Mouse (Mus musculus) thymus, adult 2 months (tissue): ENCODE measurements around the gene Fam45a. TPM values are rescaled to one million over a fixed set of nuclear protein-coding genes. Genes with fewer than 3 reads are reported as not detected.

ENCODE experiments used
- DNase-seq: peaks from one replicate; pipeline ENCODE4 v3.0.0; 2021
- H3K27ac ChIP-seq: fragments of 200-500 bp; 2 replicates; pipeline ENCODE4 v1.5.1; 2012; ENCODE audit warnings: low read length, control low read depth; ENCODE audit not compliant: control insufficient read depth, insufficient read depth
- H3K27me3 ChIP-seq: fragments of 200-500 bp; 2 replicates; pipeline ENCODE4 v1.6.1; 2012; ENCODE audit warnings: mild to moderate bottlenecking, low read length, moderate library complexity, mixed read lengths; ENCODE audit not compliant: control insufficient read depth, insufficient read depth
- H3K36me3 ChIP-seq: fragments of 200-500 bp; 2 replicates; pipeline ENCODE4 v1.6.1; 2012; ENCODE audit warnings: mild to moderate bottlenecking, low read length, moderate library complexity; ENCODE audit not compliant: control insufficient read depth, insufficient read depth
- H3K4me1 ChIP-seq: fragments of 200-500 bp; replicated peaks from 2 replicates; pipeline ENCODE4 v1.6.1; 2012; ENCODE audit warnings: low read length; ENCODE audit not compliant: control insufficient read depth, insufficient read depth
- H3K4me3 ChIP-seq: fragments of 200-500 bp; 2 replicates; pipeline ENCODE4 v1.5.1; 2012; ENCODE audit warnings: mild to moderate bottlenecking, low read length, control low read depth, moderate library complexity; ENCODE audit not compliant: control insufficient read depth, insufficient read depth
- CTCF ChIP-seq: fragments of 200-500 bp; IDR thresholded peaks from 2 replicates; pipeline ENCODE4 v1.5.1; 2012; ENCODE audit warnings: mild to moderate bottlenecking, control low read depth, low read length, moderate library complexity, borderline replicate concordance; ENCODE audit not compliant: control insufficient read depth, poor library complexity, insufficient read depth; ENCODE audit errors: extremely low read depth
- POLR2A ChIP-seq: fragments of 200-500 bp; IDR thresholded peaks from 2 replicates; pipeline ENCODE4 v1.6.1; 2012; ENCODE audit warnings: mild to moderate bottlenecking, low read length, control low read depth, moderate library complexity; ENCODE audit not compliant: control insufficient read depth, poor library complexity, insufficient read depth; ENCODE audit errors: extremely low read depth
- whole genome bisulfite sequencing: fragments of 180-500 bp; shearing (Covaris S2); methylation state at CpG from one replicate; pipeline ENCODE4 v1.1.7; 2018; 5-methylcytosine and 5-hydroxymethylcytosine counted together
- polyA plus RNA-seq: library from polyadenylated mRNA; depleted of rRNA; stranded (reverse); fragments of >200 nt; gene quantifications from 2 replicates; pipeline ENCODE4 v1.2.3, GENCODE M21; 2012; rRNA removed

Gene Fam45a
- polyA plus RNA-seq: 7.7 and 11.5 TPM in 2 replicates

GRCm38 (mm10) chr19:60811098-60812035 is at the start of gene Fam45a:
Fam45a (plus strand) TSS chr19:60811585.
- peaks cover 13% of the 10 kb centered on the region for H3K36me3 ChIP-seq
- peak within 1 kb of the TSS; percentile 52 for H3K4me3 ChIP-seq
- WGBS: 6% methylated on average over 42 of the region's 45 CpGs
- no peaks in the 10 kb centered on the region for H3K27me3 ChIP-seq
- no peak within 1 kb of the TSS for H3K27ac ChIP-seq
- peak; percentile 69 for TF ChIP-seq POLR2A
- TF ChIP-seq CTCF: peak; percentile 63
- peaks cover 5% of the 10 kb centered on the region; the same call in 1 of the 2 replicates for H3K4me1 ChIP-seq
- peak; percentile 95 for DNase-seq

DNA sequence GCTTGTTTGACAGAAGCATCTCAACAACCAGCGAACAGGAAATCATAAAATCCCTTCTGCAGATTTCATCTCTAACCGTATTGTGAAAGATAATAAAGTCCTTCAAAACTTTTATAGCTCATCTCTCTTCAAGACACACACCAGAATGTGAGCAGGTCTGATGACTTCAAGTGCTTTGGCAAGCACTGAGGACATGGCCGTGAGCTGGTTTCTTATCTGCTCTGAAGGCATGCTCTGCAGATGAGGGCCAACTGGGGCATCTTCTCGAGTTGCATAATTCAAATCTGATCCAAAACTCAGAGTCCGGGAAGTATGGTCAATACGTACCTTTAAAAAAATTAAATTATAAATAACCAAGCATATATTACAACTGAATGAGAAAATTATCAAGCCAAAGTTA is 38.0 kb upstream of the Fam45a start:
- H3K36me3 ChIP-seq: peaks cover 90% of the 10 kb centered on the region
- H3K4me3 ChIP-seq: no peak overlapping the region
- no peaks in the 10 kb centered on the region for H3K27me3 ChIP-seq
- TF ChIP-seq CTCF (no peak), POLR2A (no peak)
- 94% methylated on average over 6 of the region's 6 CpGs for WGBS
- DNase-seq: no peak
- H3K27ac ChIP-seq: no peak overlapping the region
- no peaks in the 10 kb centered on the region for H3K4me1 ChIP-seq

- Histone ChIP-seq H3K4me3 (no peak overlapping the region), H3K36me3 (peaks cover 35% of the 10 kb centered on the region), H3K27ac (no peak overlapping the region), H3K27me3 (no peaks in the 10 kb centered on the region), H3K4me1 (no peaks in the 10 kb centered on the region)
- no peak for DNase-seq
- WGBS: 89% methylated on average over 3 of the region's 3 CpGs
- TF ChIP-seq POLR2A (no peak), CTCF (no peak)
These were observed 29.4 kb upstream of the Fam45a start for GRCm38 (mm10) chr19:60782034-60782433.

- Histone ChIP-seq H3K36me3 (peaks cover 16% of the 10 kb centered on the region), H3K27ac (no peak overlapping the region), H3K4me1 (no peaks in the 10 kb centered on the region), H3K4me3 (no peak overlapping the region), H3K27me3 (no peaks in the 10 kb centered on the region)
- WGBS: 82% methylated on average over 1 of the region's 1 CpGs
- TF ChIP-seq POLR2A (no peak), CTCF (no peak)
- no peak for DNase-seq
These were observed 26.7 kb upstream of the Fam45a start for GRCm38 (mm10) chr19:60784712-60785111.

DNA sequence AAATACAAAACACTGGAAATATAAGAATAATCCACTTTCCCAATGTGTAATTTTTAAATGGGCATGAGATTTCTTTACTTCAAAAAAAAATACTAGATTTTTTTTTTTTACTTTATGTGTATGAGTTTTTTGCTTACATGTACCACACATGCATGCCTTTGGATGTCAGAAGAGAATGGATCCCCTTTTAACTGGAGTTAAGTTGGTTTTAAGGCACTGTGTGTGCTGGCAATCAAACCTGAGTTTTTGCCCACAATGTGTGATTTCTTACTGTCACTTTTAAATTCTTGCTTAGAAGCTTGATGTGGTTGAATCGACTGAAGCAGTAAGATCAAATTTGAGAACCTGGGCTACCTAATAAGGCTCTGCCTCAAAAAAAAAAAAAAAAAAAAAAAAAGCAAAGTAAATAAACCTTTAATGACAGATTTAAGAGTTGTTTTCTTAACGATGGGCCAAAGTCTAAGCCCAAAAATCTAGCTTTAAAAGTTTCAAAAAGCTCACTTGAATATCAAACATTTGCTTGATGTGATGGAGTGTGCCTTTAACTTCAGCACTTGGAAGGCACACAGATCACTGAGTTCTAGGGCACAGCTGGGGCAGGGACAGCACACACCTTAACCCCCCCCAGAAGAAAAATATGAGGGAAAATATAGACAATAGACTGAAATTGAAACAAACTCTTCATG is 23.8 kb upstream of the Fam45a start:
- peaks cover 2% of the 10 kb centered on the region; the same call in 1 of the 2 replicates for H3K4me1 ChIP-seq
- no peak for TF ChIP-seq CTCF
- no peak for TF ChIP-seq POLR2A
- H3K27me3 ChIP-seq: no peaks in the 10 kb centered on the region
- 9% methylated on average over 2 of the region's 2 CpGs for WGBS
- DNase-seq: no peak
- no peak overlapping the region for H3K27ac ChIP-seq
- H3K36me3 ChIP-seq: no peaks in the 10 kb centered on the region
- no peak overlapping the region for H3K4me3 ChIP-seq

- Histone ChIP-seq H3K36me3 (no peaks in the 10 kb centered on the region), H3K4me3 (no peak overlapping the region), H3K4me1 (peaks cover 2% of the 10 kb centered on the region; the same call in 1 of the 2 replicates), H3K27ac (no peak overlapping the region), H3K27me3 (no peaks in the 10 kb centered on the region)
- 44% methylated on average over 6 of the region's 6 CpGs for WGBS
- no peak for DNase-seq
- TF ChIP-seq CTCF (no peak), POLR2A (no peak)
These were observed 23.0 kb upstream of the Fam45a start for GRCm38 (mm10) chr19:60788214-60788960.
